Mouse (Mus musculus) kidney, postnatal 4 days (tissue): ENCODE measurements around the gene Gstcd.

Source experiments
- DNase-seq, 2 experiments: peaks; one replicate each; pipeline ENCODE4 v3.0.0; 2021; ENCODE audit warnings: mixed read lengths in 2 of 2

Gstcd gene

GRCm38 (mm10) chr3:133091664-133092273 lies at the start of gene Gstcd, which contains the start of gene Ints12:
Gene Gstcd, minus strand, starts transcription at chr3:133092033.
Gene Ints12, plus strand, starts transcription at chr3:133091840.
- DNase-seq: peak; percentile 94 to 96

GRCm38 (mm10) chr3:133132611-133133010 lies 40.8 kb upstream of the Gstcd start:
- no peak for DNase-seq

GRCm38 (mm10) chr3:133131372-133131771 lies 39.5 kb upstream of the Gstcd start:
- DNase-seq: no peak

GRCm38 (mm10) chr3:133113281-133113680 lies 21.4 kb upstream of the Gstcd start:
- no peak for DNase-seq

DNA sequence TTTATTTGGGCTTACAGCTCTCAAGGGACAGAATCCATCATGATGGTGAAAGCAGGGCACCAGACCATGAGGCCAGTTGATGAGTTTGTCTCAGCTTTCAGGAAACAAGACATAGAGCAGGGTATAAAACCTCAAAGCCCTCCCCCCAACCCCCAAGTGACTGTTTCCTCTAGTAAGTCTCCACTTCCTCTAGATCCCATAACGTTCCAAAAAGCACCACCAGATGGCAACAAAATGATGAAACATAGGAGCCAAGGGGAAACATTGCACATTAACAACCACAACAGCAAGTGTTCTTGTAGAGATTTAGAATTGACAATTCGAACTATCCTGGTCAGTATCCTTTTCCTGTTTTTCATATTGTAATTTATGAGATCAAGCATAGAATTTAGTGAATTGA lies 19.9 kb upstream of the Gstcd start:
- DNase-seq: peak; percentile 7 to 32

DNA sequence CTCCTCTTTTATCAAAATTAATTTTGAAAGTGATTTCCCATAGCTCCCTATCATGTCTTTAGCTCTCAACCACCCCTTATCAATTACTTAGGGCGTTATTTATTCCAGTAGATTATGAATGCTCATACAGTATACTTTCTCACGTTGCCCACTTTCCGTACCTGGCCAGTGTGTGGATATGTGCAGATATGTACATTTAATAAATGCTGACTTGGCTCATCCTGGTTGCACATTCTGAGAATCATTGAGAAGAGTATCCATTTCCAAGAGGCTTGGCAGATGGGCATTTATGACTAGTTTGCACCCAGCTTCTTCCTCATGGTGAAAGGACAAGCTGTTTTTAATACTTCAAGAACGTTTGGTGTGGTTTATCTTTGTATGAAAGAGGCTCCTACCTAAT lies 18.0 kb upstream of the Gstcd start:
- DNase-seq: no peak

- DNase-seq: no peak
These were observed 16.9 kb upstream of the Gstcd start for GRCm38 (mm10) chr3:133108731-133109130.

DNA sequence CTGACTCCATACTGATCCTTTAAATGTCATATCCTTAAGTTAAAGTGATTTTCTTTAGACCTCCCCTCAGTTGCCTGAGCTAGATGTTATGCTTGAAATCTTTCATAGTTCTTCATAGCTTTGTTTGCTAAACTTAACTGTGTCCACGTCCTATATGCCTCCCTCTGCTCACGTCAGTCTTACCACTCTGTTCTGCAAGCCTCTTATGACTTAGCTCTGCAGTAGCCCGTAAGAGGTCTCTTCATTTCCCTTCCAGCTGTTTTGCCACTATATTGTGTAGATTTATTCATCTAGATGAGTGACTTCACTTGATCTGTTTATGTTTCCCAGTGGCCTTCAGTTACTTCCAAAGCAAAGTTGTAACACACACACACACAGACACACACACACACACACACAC lies 12.6 kb upstream of the Gstcd start:
- no peak for DNase-seq

DNA sequence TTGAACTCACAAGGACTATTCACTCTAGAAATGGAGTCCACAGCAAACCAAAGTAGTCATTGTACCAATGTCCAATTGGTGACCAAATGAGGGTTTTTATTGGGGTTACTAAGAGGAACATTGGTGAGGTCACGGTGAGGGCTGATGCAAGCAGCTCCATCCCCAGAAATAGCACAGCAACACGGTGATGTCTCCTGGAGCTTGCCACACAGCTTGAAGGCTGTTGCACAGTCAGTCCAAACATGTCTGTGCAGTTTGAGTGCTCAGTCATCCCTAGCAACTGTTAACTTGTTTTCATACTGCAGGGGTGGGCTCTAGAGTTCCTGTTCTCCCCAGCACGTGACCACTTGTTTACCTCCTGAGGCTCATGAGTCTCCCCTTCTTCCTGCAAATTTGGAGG lies 11.9 kb upstream of the Gstcd start:
- no peak for DNase-seq

- no peak for DNase-seq
These were observed 7.1 kb upstream of the Gstcd start for GRCm38 (mm10) chr3:133098909-133099308.

DNA sequence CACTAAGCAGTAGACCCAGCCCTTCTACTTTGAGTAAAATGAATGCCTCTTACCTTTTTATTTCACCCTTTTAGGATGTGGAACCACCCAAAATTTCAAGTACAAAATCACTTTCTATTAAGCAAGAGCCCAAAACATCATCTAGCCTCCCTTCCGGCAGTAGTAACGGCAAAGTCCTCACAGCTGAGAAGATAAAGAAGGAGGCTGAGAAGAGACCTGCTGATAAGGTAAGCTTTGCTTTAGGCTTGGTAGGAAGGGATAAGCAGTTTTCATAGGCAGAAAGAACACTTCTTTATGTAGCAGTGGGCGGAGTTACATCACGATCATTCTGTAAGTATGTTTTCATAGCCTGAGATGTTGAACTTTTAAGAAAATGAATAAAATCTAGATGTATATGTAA lies 6.5 kb upstream of the Gstcd start:
- DNase-seq: no peak

DNA sequence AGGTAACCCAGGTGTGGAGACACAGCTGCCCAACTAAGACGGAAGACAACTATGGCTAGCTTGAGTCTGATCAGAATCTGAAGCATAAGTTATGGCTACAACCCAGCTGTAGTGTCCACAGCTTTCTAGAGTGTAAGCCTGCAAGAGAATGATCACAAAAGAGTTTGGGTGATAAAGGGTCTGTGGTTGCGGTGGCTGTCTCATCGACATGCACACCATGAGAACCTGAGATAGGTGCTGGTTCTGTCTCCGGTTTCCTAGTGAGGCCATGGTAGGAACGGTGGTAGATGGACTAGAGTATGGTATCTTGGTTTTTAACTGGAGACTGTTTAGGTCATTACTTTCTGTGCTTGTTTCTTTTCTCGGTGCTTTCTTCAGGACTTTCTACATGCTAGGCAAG lies 6.1 kb upstream of the Gstcd start:
- DNase-seq: no peak

GRCm38 (mm10) chr3:133094305-133094704 lies 2.5 kb upstream of the Gstcd start:
- DNase-seq: no peak

DNA sequence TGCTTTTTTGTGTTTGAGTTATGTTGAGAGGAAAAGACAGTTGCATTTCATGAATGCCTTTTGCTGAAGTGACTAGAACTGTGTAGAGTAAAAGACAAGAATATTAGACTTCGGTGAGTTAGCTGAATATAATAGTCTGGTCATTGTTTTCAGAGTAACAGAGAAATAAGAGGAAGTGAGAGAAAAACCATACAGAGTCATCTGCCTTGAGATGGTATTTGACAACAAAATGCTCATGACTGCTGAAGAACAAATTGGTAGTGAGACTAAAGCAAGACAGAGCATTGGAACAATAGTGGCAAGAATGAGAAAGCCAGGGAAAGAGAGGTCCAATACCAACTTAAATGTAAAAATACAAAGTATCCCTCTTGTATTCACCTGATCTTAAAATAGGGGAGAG lies 1.1 kb upstream of the Gstcd start:
- DNase-seq: no peak

GRCm38 (mm10) chr3:133092274-133092853 lies 531 bp upstream of the Gstcd start:
- DNase-seq: no peak

DNA sequence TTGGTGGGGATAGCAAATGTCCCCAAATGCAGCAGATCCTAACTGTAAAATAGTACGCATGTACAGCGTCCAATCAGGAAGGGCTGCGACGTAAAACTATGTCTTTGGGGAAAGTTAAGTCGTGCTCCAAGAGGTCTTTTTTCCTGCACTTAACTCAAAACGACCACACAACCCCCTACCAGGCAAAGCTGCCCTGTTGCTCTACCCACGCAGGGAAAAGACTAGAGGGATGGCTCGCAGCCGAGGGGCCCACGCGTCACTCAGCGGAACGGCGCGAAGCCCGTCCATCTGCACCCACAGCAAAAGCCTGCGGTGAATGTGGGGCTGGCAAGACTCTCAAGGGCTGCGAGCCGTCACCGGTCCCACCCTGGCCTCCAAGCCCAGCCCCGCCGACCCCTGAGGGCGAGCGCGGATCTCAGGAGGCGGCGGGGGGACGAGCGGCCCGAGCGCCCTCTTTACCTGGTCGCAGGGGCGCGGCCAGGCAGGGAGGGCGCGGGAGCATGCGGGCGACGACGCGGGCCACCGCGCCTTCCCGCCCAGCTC lies 641 bp downstream of the Gstcd start:
- no peak for DNase-seq

DNA sequence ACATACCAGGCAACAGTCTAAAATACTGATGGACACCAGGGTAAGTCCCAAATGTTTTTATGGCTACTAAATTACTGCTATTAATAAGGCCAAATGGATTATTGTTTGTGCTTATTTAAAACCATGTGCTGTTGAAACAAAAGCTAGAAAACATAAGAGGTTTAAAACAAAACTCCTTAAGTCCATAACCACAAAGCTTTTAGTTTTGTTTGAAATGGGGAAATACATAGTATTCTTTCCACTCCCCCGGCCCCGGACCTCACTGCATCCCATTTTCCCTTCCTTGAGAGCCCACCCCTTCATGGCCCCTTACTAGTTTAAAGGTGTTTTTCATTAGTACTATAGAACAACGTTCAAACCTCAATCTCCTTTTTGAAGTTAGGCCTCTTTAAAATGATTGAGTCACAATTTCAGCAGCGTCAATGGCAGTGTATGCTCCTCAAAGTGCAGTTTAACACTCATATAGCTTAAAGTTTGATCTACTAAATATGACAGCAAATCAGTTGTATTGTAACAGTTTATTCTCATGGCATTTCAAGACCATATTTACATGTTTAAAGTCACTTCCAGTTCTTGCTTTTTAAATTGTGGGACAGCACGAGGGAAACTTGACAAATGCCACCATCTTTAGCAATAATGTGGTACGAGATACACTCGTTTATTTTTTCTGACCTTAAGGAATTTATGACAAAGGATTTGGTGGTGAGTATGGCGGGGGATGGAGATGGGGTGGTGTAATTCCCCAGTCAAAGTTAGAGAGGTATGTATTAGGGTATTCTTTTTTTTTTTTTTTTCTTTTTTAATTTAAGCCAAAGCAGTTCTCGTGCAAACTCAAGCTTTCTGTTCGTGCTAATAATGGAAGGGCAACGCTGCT lies 1.3 kb downstream of the Gstcd start:
- DNase-seq: no peak

GRCm38 (mm10) chr3:133085858-133086257 lies 6.0 kb downstream of the Gstcd start:
- no peak for DNase-seq

DNA sequence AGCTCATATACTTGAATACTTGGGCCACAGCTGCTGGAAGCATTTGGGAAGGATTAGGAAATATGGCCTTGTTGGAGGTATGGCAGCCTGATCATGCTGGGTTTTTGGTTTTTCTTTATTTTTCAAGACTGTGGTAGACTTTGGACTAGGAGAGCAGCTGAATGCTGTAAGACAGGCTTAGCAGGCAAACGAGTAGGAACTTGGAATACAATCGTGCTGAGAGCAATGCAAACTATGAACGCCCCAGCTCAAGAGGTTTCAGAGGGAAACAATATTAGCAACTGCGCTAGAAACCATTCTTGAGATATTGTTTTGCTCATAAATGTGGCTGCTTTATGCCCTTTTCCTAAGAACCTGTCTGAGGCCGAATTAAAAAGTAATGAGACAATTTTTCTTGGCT lies 9.1 kb downstream of the Gstcd start:
- DNase-seq: no peak

- no peak for DNase-seq
These were observed 16.3 kb downstream of the Gstcd start for GRCm38 (mm10) chr3:133075560-133075959.

DNA sequence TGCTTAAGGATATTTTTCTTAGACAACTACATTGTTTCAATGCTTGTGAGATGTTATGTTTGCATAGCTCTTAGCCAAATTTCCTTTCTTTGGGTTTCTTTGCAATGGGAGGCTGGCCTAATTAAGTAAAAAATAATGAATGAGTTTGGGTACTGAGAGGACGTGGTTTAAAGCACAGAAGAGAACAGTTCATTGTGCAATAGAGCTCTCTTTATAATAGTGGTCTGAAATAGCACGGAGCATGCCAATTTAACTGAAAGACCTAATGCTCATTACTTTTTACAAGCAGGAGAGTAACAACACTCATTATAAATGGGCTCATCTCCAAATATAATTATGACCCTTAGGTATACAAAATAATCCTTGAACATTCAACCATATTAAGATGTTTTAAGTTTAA lies 39.8 kb downstream of the Gstcd start:
- DNase-seq: no peak

DNA sequence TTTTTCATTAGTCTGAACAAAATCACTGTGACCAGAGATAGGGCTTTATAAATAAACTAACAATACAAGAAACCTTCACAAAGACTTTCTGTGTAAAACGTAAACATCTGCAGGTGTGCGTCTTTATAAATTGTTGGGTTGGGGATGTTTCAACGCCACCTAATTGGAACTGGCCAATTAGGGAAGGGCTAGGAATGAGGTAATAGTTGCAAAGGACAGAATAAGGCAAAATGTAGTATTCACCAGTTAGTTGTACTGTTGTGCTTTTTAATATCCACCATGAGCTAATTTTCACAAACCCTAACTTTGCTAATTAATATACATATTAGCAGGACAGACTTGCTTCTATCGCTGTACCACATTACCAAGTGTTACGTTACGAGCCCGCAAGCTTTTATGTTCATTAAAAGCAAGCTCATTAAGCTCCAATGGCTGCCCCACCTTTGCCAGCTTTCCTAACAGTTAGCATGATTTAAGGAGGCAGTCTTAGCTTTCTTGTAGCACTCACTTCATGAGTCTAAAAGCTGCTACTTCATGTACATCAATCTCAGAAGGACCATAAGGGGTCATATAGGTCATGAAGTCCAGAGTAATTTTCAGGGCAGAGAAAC lies 58.6 kb downstream of the Gstcd start:
- DNase-seq: no peak

- no peak for DNase-seq
These were observed 64.9 kb downstream of the Gstcd start for GRCm38 (mm10) chr3:133026977-133027376.
